Comparison of ENCODE assay signal across 10 mouse cellular contexts in genomic region chr12:85879631-85880314, GRCm38 (mm10). TPM values are rescaled to one million over a fixed set of nuclear protein-coding genes. Genes with fewer than 3 reads are reported as not detected.
DNase-seq lines count a peak whose midpoint lies in the region; ATAC-seq and TF ChIP-seq lines count a peak whose summit lies in the region.
"Had no signal": no experiment of that assay in that cellular context is flagged by ENCODE, and none has a peak within 500 bp of the region (broad histone marks: within the 10 kb centered on the region; RNA-seq: fewer than 3 reads in every experiment).

No protein-coding gene starts in this region.

- H3K27ac ChIP-seq in midbrain, postnatal 0 days (ENCODE audit: low read depth, low read length) = 0 out of 2 replicates have a peak overlapping the region, but pooled peaks have one; percentile 26
- H3K27ac ChIP-seq in midbrain, embryonic 13.5 days = no peak overlapping the region
- H3K27ac ChIP-seq: kidney, postnatal 0 days; neural tube, embryonic 13.5 days had no signal

- H3K4me2 ChIP-seq in midbrain, postnatal 0 days (ENCODE audit: low read depth, low read length, poor library complexity, severe bottlenecking) = no peak overlapping the region
- H3K4me2 ChIP-seq in midbrain, embryonic 13.5 days (replicated peaks) = no peak overlapping the region
- H3K4me2 ChIP-seq: neural tube, embryonic 13.5 days had no signal

- ATAC-seq in cerebellum, adult (ENCODE audit: insufficient number of reproducible peaks, low FRiP score, low TSS enrichment) = no peak
- no peak for ATAC-seq in midbrain, postnatal 0 days (ENCODE audit: low FRiP score)
- no peak for ATAC-seq in midbrain, embryonic 13.5 days

- no peaks in the 10 kb centered on the region for H3K9me3 ChIP-seq in midbrain, postnatal 0 days (ENCODE audit: low read length)
- no peaks in the 10 kb centered on the region for H3K9me3 ChIP-seq in midbrain, embryonic 13.5 days
- H3K9me3 ChIP-seq: neural tube, embryonic 13.5 days had no signal

- no peaks in the 10 kb centered on the region for H3K4me1 ChIP-seq in midbrain, postnatal 0 days (ENCODE audit: insufficient read depth, low read length)
- H3K4me1 ChIP-seq in midbrain, embryonic 13.5 days (replicated peaks) = no peaks in the 10 kb centered on the region

- no peak overlapping the region for H3K4me3 ChIP-seq in midbrain, postnatal 0 days (ENCODE audit: low read depth, low read length)
- H3K4me3 ChIP-seq in midbrain, embryonic 13.5 days (replicated peaks) = no peak overlapping the region
- H3K4me3 ChIP-seq: neural tube, embryonic 13.5 days had no signal

- peaks cover 12% of the 10 kb centered on the region; the same call in 1 of the 2 replicates for H3K36me3 ChIP-seq in midbrain, postnatal 0 days (ENCODE audit: insufficient read depth, low read length)
- H3K36me3 ChIP-seq in midbrain, embryonic 13.5 days = peaks cover 26% of the 10 kb centered on the region

- H3K9ac ChIP-seq in midbrain, postnatal 0 days (replicated peaks; ENCODE audit: low read length, poor library complexity, severe bottlenecking) = no peak overlapping the region
- H3K9ac ChIP-seq in midbrain, embryonic 13.5 days (replicated peaks) = no peak overlapping the region
- H3K9ac ChIP-seq: neural tube, embryonic 13.5 days had no signal

- 75% methylated on average over 8 of the region's 8 CpGs for WGBS in midbrain, postnatal 0 days
- WGBS in midbrain, embryonic 13.5 days = 84% methylated on average over 8 of the region's 8 CpGs

- TF ChIP-seq CTCF in midbrain, postnatal 0 days (IDR thresholded peaks at IDR 0.05) = no peak

- no peaks in the 10 kb centered on the region for H3K27me3 ChIP-seq in midbrain, postnatal 0 days (ENCODE audit: insufficient read depth, low read length)
- no peaks in the 10 kb centered on the region for H3K27me3 ChIP-seq in midbrain, embryonic 13.5 days
- H3K27me3 ChIP-seq: neural tube, embryonic 13.5 days had no signal

- DNase-seq in cerebellum, adult 11 months = peak; percentile 7
- DNase-seq in midbrain, postnatal 0 days (ENCODE audit: low spot score) = peak; percentile 67
- peak; percentile 85 for DNase-seq in layer of hippocampus, adult 11-12 months (ENCODE audit: low spot score)
- DNase-seq in lung, postnatal 25 days (ENCODE audit: low spot score) = peak; percentile 36
- no peak for DNase-seq in urinary bladder, adult 2 months (ENCODE audit: low spot score)
- no peak for DNase-seq in adrenal gland, postnatal 25 days

RNA-seq across cellular contexts. Expression of gene Ttll5, which starts 55.3 kb away (rescaled TPM):
- total RNA-seq in midbrain, postnatal 0 days (2014; rRNA removed) = 15.9 and 24.0 TPM in 2 replicates
- polyA plus RNA-seq in midbrain, postnatal 0 days (2015; fragmentation: Nextera tagmentation; extraction: Ambion mirVana) = 10.0 and 10.4 TPM in 2 replicates
- 13.6 and 14.0 TPM in 2 replicates for polyA plus RNA-seq in midbrain, embryonic 13.5 days (2015; fragmentation: Nextera tagmentation; extraction: Ambion mirVana)
- 7.3 and 9.3 TPM in 2 replicates for polyA plus RNA-seq in urinary bladder, adult 2 months (2012; rRNA removed)
- 25.1 and 29.1 TPM in 2 replicates for total RNA-seq in adrenal gland, postnatal 25 days (2021)

RNA-seq across cellular contexts. Expression of gene Erg28, which starts 55.4 kb away (rescaled TPM):
- 71.4 and 79.8 TPM in 2 replicates for total RNA-seq in midbrain, postnatal 0 days (2014; rRNA removed)
- polyA plus RNA-seq in midbrain, postnatal 0 days (2015; fragmentation: Nextera tagmentation; extraction: Ambion mirVana) = 104 and 110 TPM in 2 replicates
- 92.9 and 93.0 TPM in 2 replicates for polyA plus RNA-seq in midbrain, embryonic 13.5 days (2015; fragmentation: Nextera tagmentation; extraction: Ambion mirVana)
- 44.2 and 60.2 TPM in 2 replicates for polyA plus RNA-seq in urinary bladder, adult 2 months (2012; rRNA removed)
- total RNA-seq in adrenal gland, postnatal 25 days (2021) = 53.8 and 60.0 TPM in 2 replicates

Comparison
In these comparisons a context has a peak if more than half of its experiments do, and no peak if none do; other contexts are left out.
1. DNase-seq: peak in cerebellum, adult 11 months (single experiment), midbrain, postnatal 0 days (single experiment), layer of hippocampus, adult 11-12 months (single experiment) and lung, postnatal 25 days (single experiment); none in urinary bladder, adult 2 months (single experiment) and adrenal gland, postnatal 25 days (single experiment).